Mouse (Mus musculus): ENCODE measurements around the gene Gm37240.

DNA sequence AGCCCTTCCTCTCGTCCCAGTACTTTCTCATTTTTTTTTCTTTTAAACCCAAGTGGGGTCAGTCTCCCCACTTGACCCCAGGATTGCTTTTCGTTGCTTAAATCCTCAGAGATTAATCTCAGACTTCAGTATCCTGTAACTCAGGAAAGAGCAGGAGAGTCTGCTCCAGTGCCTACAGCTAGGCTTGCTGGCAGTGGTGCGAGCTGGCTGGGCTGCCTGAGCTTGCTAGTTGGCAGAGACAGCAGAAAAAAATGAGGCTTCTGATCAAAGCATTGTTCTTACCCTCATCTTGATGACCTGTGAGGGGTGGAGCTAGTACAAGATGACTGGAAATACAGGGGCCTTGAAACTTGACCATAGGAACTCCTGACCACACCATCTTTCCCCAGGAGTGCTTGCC is 292.9 kb downstream of the Gm37240 start:
- TF ChIP-seq CTCF (IDR thresholded peaks at IDR 0.05; ENCODE audit: low read depth) (no peak), EP300 (optimal IDR thresholded peaks at IDR 0.05) (no peak)
